Mouse (Mus musculus): ENCODE data around the gene Gpr62. TPM values are rescaled to one million over a fixed set of nuclear protein-coding genes. Genes with fewer than 3 reads are reported as not detected.

Gene Gpr62
- polyA plus RNA-seq, 1 experiment from 2014 or later, result 0.98 TPM

Other genes with a start within 250 kb of the Gpr62 start
- gene Tlr9, start 243.3 kb downstream of the Gpr62 start, polyA plus RNA-seq (2015; fragmentation: Nextera tagmentation; extraction: Ambion mirVana), result not detected in 2 replicates
- gene Alas1, start 217.3 kb downstream of the Gpr62 start, polyA plus RNA-seq (2015; fragmentation: Nextera tagmentation; extraction: Ambion mirVana), result 108 and 112 TPM in 2 replicates
- 8.0 and 9.0 TPM in 2 replicates for gene Poc1a, start 184.9 kb downstream of the Gpr62 start, polyA plus RNA-seq (2015; fragmentation: Nextera tagmentation; extraction: Ambion mirVana)
- gene Dusp7, start 97.3 kb downstream of the Gpr62 start, polyA plus RNA-seq (2015; fragmentation: Nextera tagmentation; extraction: Ambion mirVana), result 12.3 and 13.2 TPM in 2 replicates
- 551 and 555 TPM in 2 replicates for gene Rpl29, start 36.5 kb downstream of the Gpr62 start, polyA plus RNA-seq (2015; fragmentation: Nextera tagmentation; extraction: Ambion mirVana)
- gene Acy1, start 27.6 kb downstream of the Gpr62 start, polyA plus RNA-seq (2015; fragmentation: Nextera tagmentation; extraction: Ambion mirVana), result 19.8 and 21.6 TPM in 2 replicates
- gene Abhd14b, start 18.5 kb downstream of the Gpr62 start, polyA plus RNA-seq (2015; fragmentation: Nextera tagmentation; extraction: Ambion mirVana), result 8.8 and 10.6 TPM in 2 replicates
- gene Abhd14a, start 18.3 kb downstream of the Gpr62 start, polyA plus RNA-seq (2015; fragmentation: Nextera tagmentation; extraction: Ambion mirVana), result 71.9 and 82.0 TPM in 2 replicates
- gene Pcbp4, start 12.6 kb downstream of the Gpr62 start, polyA plus RNA-seq (2015; fragmentation: Nextera tagmentation; extraction: Ambion mirVana), result 242 and 262 TPM in 2 replicates
- gene Rrp9, start 10.0 kb upstream of the Gpr62 start, polyA plus RNA-seq (2015; fragmentation: Nextera tagmentation; extraction: Ambion mirVana), result 48.3 and 48.5 TPM in 2 replicates
- 0.73 and 0.89 TPM in 2 replicates for gene Parp3, start 11.0 kb upstream of the Gpr62 start, polyA plus RNA-seq (2015; fragmentation: Nextera tagmentation; extraction: Ambion mirVana)
- not detected in 2 replicates for gene Iqcf1, start 34.0 kb upstream of the Gpr62 start, polyA plus RNA-seq (2015; fragmentation: Nextera tagmentation; extraction: Ambion mirVana)
- not detected in 2 replicates for gene Iqcf5, start 48.6 kb upstream of the Gpr62 start, polyA plus RNA-seq (2015; fragmentation: Nextera tagmentation; extraction: Ambion mirVana)
- not detected in 2 replicates for gene Iqcf3, start 95.7 kb upstream of the Gpr62 start, polyA plus RNA-seq (2015; fragmentation: Nextera tagmentation; extraction: Ambion mirVana)
- not detected in 2 replicates for gene Iqcf4, start 105.1 kb upstream of the Gpr62 start, polyA plus RNA-seq (2015; fragmentation: Nextera tagmentation; extraction: Ambion mirVana)
- gene Iqcf6, start 160.6 kb upstream of the Gpr62 start, polyA plus RNA-seq (2015; fragmentation: Nextera tagmentation; extraction: Ambion mirVana), result not detected in 2 replicates
- 24.3 and 24.6 TPM in 2 replicates for gene Grm2, start 190.1 kb upstream of the Gpr62 start, polyA plus RNA-seq (2015; fragmentation: Nextera tagmentation; extraction: Ambion mirVana)
- 67.0 and 75.7 TPM in 2 replicates for gene Tex264, start 220.0 kb upstream of the Gpr62 start, polyA plus RNA-seq (2015; fragmentation: Nextera tagmentation; extraction: Ambion mirVana)

Measured in midbrain, embryonic 16.5 days (tissue).